Mouse (Mus musculus) left cerebral cortex, postnatal 25 days (tissue): ENCODE results near the gene Lhx1. TPM values are rescaled to one million over a fixed set of nuclear protein-coding genes. Genes with fewer than 3 reads are reported as not detected.

Experiments used
- DNase-seq, 2 experiments: peaks; one replicate each; pipeline ENCODE4 v3.0.0; 2022; ENCODE audit warnings: low spot score in 2 of 2, mixed read lengths in 1 of 2
- intact Hi-C: fragments of 180-260 bp; cut with DNase I; formaldehyde crosslinking; loops from one replicate; pipeline ENCODE4 v1.15.1; 2025
- total RNA-seq, 2 experiments: library from RNA; stranded (reverse); gene quantifications; 2 replicates each; pipeline ENCODE4 v1.2.3; 2021

Gene Lhx1
- under 1 TPM in 1 of 2 experiments, not detected in 1; 0.18 TPM for total RNA-seq

- intact Hi-C loops, result no loop called here
- DNase-seq, result no peak
Measured at GRCm38 (mm10) chr11:84525421-84526274, at the start of gene Lhx1. TSS of gene Lhx1 (minus strand) at chr11:84525535.

GRCm38 (mm10) chr11:84574834-84575233, 49.5 kb upstream of the Lhx1 start:
- DNase-seq, result no peak
- intact Hi-C loops, result no loop called here

GRCm38 (mm10) chr11:84573637-84574036, 48.3 kb upstream of the Lhx1 start:
- intact Hi-C loops, result no loop called here
- no peak for DNase-seq

- DNase-seq, result no peak
- intact Hi-C loops, result no loop called here
Measured at GRCm38 (mm10) chr11:84570812-84571211, 45.5 kb upstream of the Lhx1 start.

DNA sequence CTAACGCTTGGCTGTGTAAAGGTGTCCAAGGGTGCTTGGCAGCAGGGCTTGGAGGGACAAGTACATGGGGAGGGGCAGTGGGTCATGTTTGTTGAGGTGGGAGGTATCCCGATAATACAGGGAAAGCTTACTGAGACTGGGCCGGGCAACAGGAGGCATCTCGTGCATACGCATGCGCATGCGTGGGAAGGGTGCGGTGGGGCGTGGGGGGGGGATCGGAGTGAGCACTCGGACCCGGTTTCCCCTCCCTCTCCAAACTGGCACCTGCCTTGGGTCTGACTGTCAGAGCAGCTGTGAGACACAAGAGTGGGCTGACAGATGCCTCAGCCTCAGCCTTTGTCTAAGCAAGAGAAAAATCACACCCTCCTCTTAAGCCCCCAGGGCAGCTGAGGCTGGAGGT, 45.1 kb upstream of the Lhx1 start:
- DNase-seq, result no peak
- intact Hi-C loops, result no loop called here

GRCm38 (mm10) chr11:84569052-84569751, 43.9 kb upstream of the Lhx1 start:
- DNase-seq, result no peak
- intact Hi-C loops, result no loop called here

GRCm38 (mm10) chr11:84568482-84568881, 43.1 kb upstream of the Lhx1 start:
- intact Hi-C loops, result no loop called here
- no peak for DNase-seq

GRCm38 (mm10) chr11:84566691-84567090, 41.4 kb upstream of the Lhx1 start:
- intact Hi-C loops, result no loop called here
- no peak for DNase-seq

DNA sequence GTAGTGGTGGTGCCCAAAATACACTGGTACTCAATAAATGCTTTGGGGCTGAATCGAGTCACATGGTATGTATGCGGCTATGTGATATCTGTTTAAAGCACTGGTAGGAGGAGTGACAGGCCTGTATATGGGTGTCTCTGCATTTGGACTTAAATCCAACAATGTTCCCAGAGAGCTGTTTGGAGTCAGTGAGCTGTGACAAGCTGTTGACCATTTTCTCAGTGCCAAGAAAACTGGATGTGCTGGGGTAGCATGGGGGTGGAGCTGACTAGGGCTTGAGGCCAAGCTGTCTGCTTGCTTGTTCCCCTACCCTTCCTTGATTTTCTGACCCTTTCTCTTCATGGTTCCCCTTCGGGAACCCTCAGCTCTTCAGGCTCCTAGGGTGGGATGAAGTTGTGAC, 39.9 kb upstream of the Lhx1 start:
- DNase-seq, result peak in 1 of 2 experiments; percentile 11
- intact Hi-C loops, result no loop called here

GRCm38 (mm10) chr11:84563360-84563759, 38.0 kb upstream of the Lhx1 start:
- no peak for DNase-seq
- intact Hi-C loops, result no loop called here

DNA sequence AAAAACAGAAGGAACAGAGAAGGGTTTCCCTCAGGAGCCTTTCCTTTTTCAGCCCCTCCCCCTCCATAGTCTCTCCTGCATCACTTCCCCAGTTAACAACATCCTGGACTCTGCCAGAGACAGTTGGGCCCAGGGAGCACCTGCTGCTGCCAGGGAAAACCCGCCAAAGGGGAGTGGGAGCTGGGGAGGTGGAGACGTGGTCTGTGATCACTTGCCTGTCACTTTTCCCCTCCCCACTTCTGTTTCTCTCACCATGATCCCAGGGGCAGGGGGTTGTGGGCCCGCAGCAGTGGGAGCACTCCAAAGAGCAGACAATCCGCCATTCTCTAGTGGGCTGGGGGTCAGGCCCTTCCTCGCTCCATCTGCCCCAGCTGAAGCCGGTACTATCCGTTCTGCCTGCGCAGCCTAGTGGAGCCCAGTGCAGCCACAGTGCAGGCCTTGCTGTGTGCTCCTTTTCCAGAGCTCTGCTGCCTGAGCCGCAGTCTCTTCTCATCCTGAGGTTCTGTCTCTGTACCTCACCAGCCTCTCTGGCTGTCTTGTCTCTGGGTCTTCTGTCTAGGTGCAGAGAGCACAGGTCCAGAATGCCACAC, 37.5 kb upstream of the Lhx1 start:
- intact Hi-C loops, result no loop called here
- DNase-seq, result no peak

DNA sequence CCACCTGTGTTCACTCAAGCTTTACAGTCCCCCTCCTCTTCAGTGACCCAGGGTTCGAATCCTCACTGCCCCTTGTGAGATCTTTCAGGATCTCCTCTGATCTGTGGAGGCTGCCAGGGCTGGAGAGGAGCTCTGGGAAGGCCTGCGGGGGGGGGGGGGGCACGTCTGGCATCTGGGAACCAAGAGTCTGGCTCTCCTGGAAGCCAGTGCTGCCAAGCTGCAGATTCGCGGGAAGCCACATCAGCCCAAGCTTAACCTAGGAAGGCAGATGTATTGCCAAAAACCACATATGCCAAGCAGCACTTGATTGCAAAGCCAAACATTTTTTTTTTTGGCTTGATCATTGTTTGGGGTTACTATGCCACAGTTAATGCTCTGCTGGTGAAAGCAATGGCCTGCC, 36.2 kb upstream of the Lhx1 start:
- DNase-seq, result no peak
- intact Hi-C loops, result no loop called here

DNA sequence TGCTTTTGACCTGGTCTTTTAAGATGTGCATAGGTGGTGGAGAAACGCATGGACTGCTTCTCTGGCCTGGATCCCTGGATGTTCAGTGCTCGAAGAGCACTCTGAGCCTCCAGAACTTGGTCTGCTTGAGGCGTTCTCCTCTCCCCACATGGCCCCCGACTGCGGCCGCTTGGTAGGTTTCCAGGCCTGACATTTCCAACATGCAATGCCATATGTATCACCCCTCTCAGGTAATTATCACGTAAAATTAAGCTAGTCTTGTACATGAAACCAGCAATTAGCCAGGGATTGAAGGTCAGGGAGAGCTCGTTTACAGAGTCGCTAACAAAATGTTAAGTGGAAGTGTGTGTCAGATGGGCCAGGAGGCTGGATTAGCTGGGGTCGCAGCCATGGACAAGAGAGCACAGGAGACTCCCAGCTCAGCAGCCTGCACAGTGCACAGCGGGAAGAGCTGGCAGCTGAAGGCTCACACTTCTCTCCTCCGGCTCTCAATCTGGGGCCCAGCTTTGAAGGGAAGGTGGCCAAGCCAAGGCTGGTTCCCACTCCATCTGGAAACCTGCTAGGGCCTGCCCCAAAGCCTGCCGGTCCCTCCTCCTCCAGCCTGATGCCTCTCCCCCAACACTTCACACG, 28.6 kb upstream of the Lhx1 start:
- DNase-seq, result peak in 1 of 2 experiments; percentile 12
- intact Hi-C loops, result no loop called here

- DNase-seq, result no peak
Measured at GRCm38 (mm10) chr11:84551296-84551695, 26.0 kb upstream of the Lhx1 start.

GRCm38 (mm10) chr11:84549258-84549791, 24.0 kb upstream of the Lhx1 start:
- intact Hi-C loops, result no loop called here
- no peak for DNase-seq

More at GRCm38 (mm10) chr11:84551296-84551695, 26.0 kb upstream of the Lhx1 start:
- intact Hi-C loops, result no loop called here

DNA sequence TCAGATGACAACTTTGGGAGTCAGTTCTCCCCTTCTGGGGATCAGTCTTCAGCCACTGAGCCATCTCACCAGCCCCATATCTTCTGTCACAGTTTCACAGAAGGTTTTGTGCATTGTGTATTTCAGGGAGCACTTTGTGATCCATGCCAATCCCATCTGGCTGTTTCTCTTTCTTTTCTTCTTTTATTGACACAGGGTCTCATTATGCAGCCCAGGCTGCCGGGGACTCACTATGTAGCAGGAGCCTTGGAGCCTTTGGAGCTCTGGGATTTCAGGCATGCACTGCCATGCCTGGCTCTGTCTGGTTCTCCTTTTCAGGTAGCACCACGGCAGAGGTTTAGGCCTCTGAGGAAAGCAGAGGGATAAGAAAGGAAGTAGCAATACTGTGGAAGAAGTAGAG, 23.0 kb upstream of the Lhx1 start:
- DNase-seq, result no peak
- intact Hi-C loops, result no loop called here

DNA sequence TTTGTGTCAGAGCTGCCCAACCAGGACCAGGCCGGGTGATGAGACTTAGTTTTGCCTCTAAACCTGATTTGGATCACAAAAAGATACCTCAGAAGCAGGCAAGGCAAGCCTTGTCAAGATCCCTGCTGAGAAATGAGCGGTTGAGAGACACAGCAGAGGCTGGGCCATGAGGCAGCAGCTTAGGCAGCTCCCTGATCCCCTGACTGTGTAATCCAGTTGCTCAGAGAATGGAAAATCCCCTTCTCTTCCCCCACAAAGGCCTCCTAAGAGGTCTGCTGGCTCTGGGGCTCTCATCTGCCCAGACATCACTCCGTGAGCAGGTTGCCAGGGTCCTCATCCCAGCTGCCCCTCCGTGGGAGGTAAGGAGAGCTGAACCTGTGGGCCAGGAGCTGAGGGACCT, 14.6 kb upstream of the Lhx1 start:
- intact Hi-C loops, result no loop called here
- DNase-seq, result no peak

- intact Hi-C loops, result no loop called here
- DNase-seq, result no peak
Measured at GRCm38 (mm10) chr11:84529797-84530703, 4.7 kb upstream of the Lhx1 start.
